Mouse (Mus musculus) lung, postnatal 0 days (tissue): ENCODE results near the gene Hamp2.

Experiments used
- CTCF ChIP-seq: IDR thresholded peaks from 2 replicates; pipeline ENCODE4 v1.5.1; 2016; ENCODE audit warnings: antibody characterized with exemption, mild to moderate bottlenecking
- EP300 ChIP-seq: IDR thresholded peaks from 2 replicates; pipeline ENCODE4 v1.6.1; 2016; ENCODE audit warnings: antibody characterized with exemption, mild to moderate bottlenecking, control low read depth

DNA sequence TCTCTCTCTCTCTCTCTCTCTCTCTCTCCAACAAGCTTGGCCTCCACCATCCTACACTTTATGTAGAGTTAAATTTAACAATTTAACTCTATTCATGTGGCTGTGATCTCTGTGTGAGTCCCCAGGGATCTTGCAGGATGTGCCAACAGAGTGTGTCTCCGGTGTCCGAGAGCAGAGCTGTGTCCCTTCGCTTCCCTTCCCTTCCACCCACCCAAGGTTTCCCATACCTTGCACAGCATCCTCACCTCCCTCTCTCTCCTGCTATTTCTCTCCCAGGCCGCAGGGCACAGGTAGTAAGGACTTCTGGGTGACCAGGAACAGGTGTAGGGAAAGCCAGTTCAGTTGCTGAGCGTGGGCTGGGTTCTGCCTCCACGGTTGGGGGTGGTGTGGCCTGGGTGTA, 45.5 kb downstream of the Hamp2 start:
- TF ChIP-seq EP300 (no peak), CTCF (no peak)
